Mouse (Mus musculus) limb, embryonic 12.5 days (tissue): ENCODE results near the gene Bbx. TPM values are rescaled to one million over a fixed set of nuclear protein-coding genes. Genes with fewer than 3 reads are reported as not detected.

ENCODE experiments used
- ATAC-seq: fragments of 200-750 bp; cut with Nextera tagmentation; 2 replicates; pipeline ENCODE4 v1.8.0; 2017; ENCODE audit warnings: low read depth, moderate TSS enrichment; ENCODE audit not compliant: insufficient number of reproducible peaks, insufficient read depth, low FRiP score, low TSS enrichment
- H3K27ac ChIP-seq: fragments of 300-500 bp; sonication (generic); 2 replicates; pipeline ENCODE4 v1.5.1; 2016; ENCODE audit warnings: mild to moderate bottlenecking, moderate library complexity
- H3K27me3 ChIP-seq: fragments of 300-500 bp; sonication (generic); 2 replicates; pipeline ENCODE4 v1.6.1; 2016; ENCODE audit warnings: mild to moderate bottlenecking, moderate library complexity
- H3K36me3 ChIP-seq: fragments of 300-500 bp; sonication (generic); 2 replicates; pipeline ENCODE4 v1.6.1; 2016; ENCODE audit warnings: mild to moderate bottlenecking, moderate library complexity
- H3K4me1 ChIP-seq: fragments of 300-500 bp; sonication (generic); replicated peaks from 2 replicates; pipeline ENCODE4 v1.6.1; 2016
- H3K4me2 ChIP-seq: fragments of 300-500 bp; sonication (generic); 2 replicates; pipeline ENCODE4 v1.6.1; 2016; ENCODE audit warnings: mild to moderate bottlenecking, moderate library complexity
- H3K4me3 ChIP-seq: fragments of 300-500 bp; sonication (generic); replicated peaks from 2 replicates; pipeline ENCODE4 v1.5.1; 2016; ENCODE audit warnings: mild to moderate bottlenecking
- H3K9ac ChIP-seq: fragments of 300-500 bp; sonication (generic); replicated peaks from 2 replicates; pipeline ENCODE4 v1.6.1; 2016; ENCODE audit warnings: mild to moderate bottlenecking, moderate library complexity
- H3K9me3 ChIP-seq: fragments of 300-500 bp; sonication (generic); 2 replicates; pipeline ENCODE4 v1.6.1; 2016; ENCODE audit warnings: mild to moderate bottlenecking, moderate library complexity
- WGBS: fragments of 180-500 bp; shearing (Covaris S2); methylation state at CpG from one replicate; pipeline ENCODE4 v1.1.7; 2016; 5-methylcytosine and 5-hydroxymethylcytosine counted together
- polyA plus RNA-seq: library from polyadenylated mRNA; unstranded; fragments of >200 nt; fragmentation: Nextera tagmentation; extraction: Ambion mirVana; gene quantifications from 2 replicates; pipeline ENCODE4 v1.2.1, GENCODE M21; 2016

Gene Bbx
- polyA plus RNA-seq, 1 experiment from 2014 or later, result 46.6 TPM

DNA sequence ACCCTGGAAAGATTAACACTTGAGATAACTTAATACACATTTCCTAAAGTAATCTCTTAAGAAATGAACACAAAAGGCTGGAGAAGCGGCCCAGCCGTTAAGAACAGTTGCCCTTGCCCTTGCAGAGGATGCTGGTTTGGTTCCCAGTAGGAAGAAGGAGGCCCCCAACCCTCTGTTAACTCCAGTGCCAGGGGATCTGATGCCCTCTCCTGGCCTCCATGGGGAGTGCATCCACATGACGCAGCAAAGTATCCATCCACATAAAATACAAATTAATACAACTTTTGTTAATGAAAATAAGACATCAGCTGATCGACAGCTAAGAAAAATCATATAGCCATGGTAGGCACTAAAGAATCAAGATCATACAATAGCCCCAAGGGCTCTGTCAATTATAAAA lies 33.6 kb downstream of the Bbx start:
- 87% methylated on average over 4 of the region's 4 CpGs for WGBS

GRCm38 (mm10) chr16:50395928-50396612 lies 36.1 kb downstream of the Bbx start:
- 82% methylated on average over 6 of the region's 6 CpGs for WGBS
- no peaks in the 10 kb centered on the region; the same call in 1 of the 2 replicates for H3K4me1 ChIP-seq
- H3K27ac ChIP-seq, result no peak overlapping the region
- H3K9ac ChIP-seq, result no peak overlapping the region
- H3K36me3 ChIP-seq, result 0 out of 2 replicates have a peak, but pooled peaks cover 2% of the 10 kb centered on the region
- H3K4me2 ChIP-seq, result no peak overlapping the region
- no peaks in the 10 kb centered on the region for H3K27me3 ChIP-seq
- no peaks in the 10 kb centered on the region for H3K9me3 ChIP-seq
- H3K4me3 ChIP-seq, result no peak overlapping the region
- no peak for ATAC-seq

More for the DNA sequence above, 33.6 kb downstream of the Bbx start:
- no peaks in the 10 kb centered on the region for H3K4me1 ChIP-seq
- no peak overlapping the region for H3K27ac ChIP-seq
- no peak overlapping the region for H3K4me2 ChIP-seq
- no peaks in the 10 kb centered on the region for H3K9me3 ChIP-seq
- no peaks in the 10 kb centered on the region for H3K27me3 ChIP-seq
- no peak for ATAC-seq
- H3K9ac ChIP-seq, result no peak overlapping the region
- peaks cover 10% of the 10 kb centered on the region; the same call in 1 of the 2 replicates for H3K36me3 ChIP-seq
- no peak overlapping the region for H3K4me3 ChIP-seq

GRCm38 (mm10) chr16:50388499-50388898 lies 43.7 kb downstream of the Bbx start:
- 79% methylated on average over 3 of the region's 3 CpGs for WGBS
- H3K9me3 ChIP-seq, result no peaks in the 10 kb centered on the region
- no peak for ATAC-seq
- no peak overlapping the region for H3K4me2 ChIP-seq
- no peaks in the 10 kb centered on the region; the same call in 1 of the 2 replicates for H3K4me1 ChIP-seq
- no peaks in the 10 kb centered on the region for H3K27me3 ChIP-seq
- 0 out of 2 replicates have a peak, but pooled peaks cover 3% of the 10 kb centered on the region for H3K36me3 ChIP-seq
- H3K27ac ChIP-seq, result no peak overlapping the region
- H3K9ac ChIP-seq, result no peak overlapping the region
- no peak overlapping the region for H3K4me3 ChIP-seq

DNA sequence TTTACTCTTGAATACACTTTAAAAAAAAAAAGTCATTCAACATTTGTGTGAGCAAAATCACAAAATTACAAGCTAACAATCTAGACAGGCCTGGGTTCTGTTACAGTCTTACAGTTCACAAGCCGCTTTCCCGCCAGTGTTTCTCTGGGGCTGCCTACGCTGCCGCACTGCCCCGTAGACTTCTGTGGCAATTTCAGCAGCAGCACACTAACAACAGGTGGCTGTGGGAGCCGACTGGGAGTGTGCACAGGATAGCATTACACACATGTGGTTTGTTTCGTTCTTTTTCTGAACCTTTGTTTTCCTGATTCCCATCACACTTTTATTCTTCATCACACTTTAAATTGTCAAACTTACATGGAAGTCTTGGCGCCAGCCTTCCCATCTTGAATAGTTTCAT lies 48.6 kb downstream of the Bbx start:
- WGBS, result 84% methylated on average over 8 of the region's 8 CpGs
- ATAC-seq, result no peak

GRCm38 (mm10) chr16:50381351-50381746 lies 50.8 kb downstream of the Bbx start:
- no peaks in the 10 kb centered on the region for H3K9me3 ChIP-seq
- no peaks in the 10 kb centered on the region for H3K27me3 ChIP-seq
- 0 out of 2 replicates have a peak, but pooled peaks have one; percentile 26 for ATAC-seq
- H3K36me3 ChIP-seq, result no peaks in the 10 kb centered on the region
- H3K9ac ChIP-seq, result no peak overlapping the region
- H3K4me1 ChIP-seq, result peaks cover 14% of the 10 kb centered on the region
- no peak overlapping the region for H3K27ac ChIP-seq
- no peak overlapping the region; the same call in 1 of the 2 replicates for H3K4me3 ChIP-seq
- 31% methylated on average over 7 of the region's 7 CpGs for WGBS
- H3K4me2 ChIP-seq, result peak overlapping the region; percentile 34

More for the DNA sequence above, 48.6 kb downstream of the Bbx start:
- Histone ChIP-seq H3K27ac (no peak overlapping the region), H3K4me2 (no peak overlapping the region), H3K4me3 (no peak overlapping the region), H3K36me3 (no peaks in the 10 kb centered on the region), H3K4me1 (peaks cover 14% of the 10 kb centered on the region), H3K9me3 (no peaks in the 10 kb centered on the region), H3K27me3 (no peaks in the 10 kb centered on the region), H3K9ac (no peak overlapping the region)

GRCm38 (mm10) chr16:50380682-50381350 lies 51.4 kb downstream of the Bbx start:
- WGBS, result 28% methylated on average over 10 of the region's 10 CpGs
- Histone ChIP-seq H3K36me3 (no peaks in the 10 kb centered on the region), H3K4me2 (peak overlapping the region; percentile 34), H3K9ac (no peak overlapping the region), H3K27ac (no peak overlapping the region), H3K9me3 (no peaks in the 10 kb centered on the region), H3K4me3 (no peak overlapping the region; the same call in 1 of the 2 replicates), H3K27me3 (no peaks in the 10 kb centered on the region), H3K4me1 (peaks cover 14% of the 10 kb centered on the region)
- no peak for ATAC-seq

DNA sequence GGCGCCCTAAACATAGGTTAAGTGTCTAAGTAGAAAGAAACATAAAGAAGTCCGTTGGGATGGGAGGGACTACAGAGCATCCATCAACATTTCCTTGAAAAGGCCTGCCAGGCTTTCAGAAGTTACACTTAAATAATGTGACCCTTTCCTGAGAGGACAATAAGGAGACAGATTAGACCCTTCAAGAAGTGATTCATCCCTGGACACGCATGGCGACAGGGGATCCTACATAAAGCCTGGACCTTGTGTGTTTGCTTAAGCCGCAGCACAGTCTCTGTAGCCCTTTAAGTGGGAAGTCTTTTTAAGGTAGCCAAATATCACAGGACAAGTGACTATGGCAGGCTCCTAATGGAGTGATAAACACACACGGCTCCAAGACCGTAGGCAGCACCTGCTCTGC lies 52.0 kb downstream of the Bbx start:
- Histone ChIP-seq H3K36me3 (no peaks in the 10 kb centered on the region), H3K9ac (no peak overlapping the region), H3K9me3 (no peaks in the 10 kb centered on the region), H3K27ac (no peak overlapping the region), H3K4me2 (no peak overlapping the region), H3K4me3 (no peak overlapping the region), H3K4me1 (peaks cover 14% of the 10 kb centered on the region), H3K27me3 (no peaks in the 10 kb centered on the region)
- WGBS, result 54% methylated on average over 7 of the region's 7 CpGs
- ATAC-seq, result no peak

DNA sequence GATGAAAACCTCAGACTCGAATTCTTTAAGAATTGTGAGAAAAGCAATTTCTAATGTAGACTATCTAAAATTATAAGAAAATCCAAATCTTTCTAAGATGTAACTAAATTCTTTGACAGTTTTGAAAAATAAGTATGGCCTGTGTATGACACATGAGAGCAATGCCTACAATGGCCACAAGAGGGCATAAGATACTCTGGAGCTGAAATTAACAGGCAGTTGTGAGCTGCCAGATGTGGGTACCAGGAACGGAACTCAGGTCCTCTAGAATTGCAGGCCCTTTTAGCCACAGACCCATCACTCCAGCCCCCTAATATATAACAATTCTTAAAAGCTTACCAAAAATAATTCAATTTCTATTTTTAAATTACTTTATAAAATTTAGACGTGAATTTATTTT lies 57.6 kb downstream of the Bbx start:
- 86% methylated on average over 3 of the region's 3 CpGs for WGBS
- no peak overlapping the region for H3K27ac ChIP-seq
- H3K4me2 ChIP-seq, result no peak overlapping the region
- no peaks in the 10 kb centered on the region for H3K9me3 ChIP-seq
- no peaks in the 10 kb centered on the region for H3K36me3 ChIP-seq
- no peaks in the 10 kb centered on the region for H3K4me1 ChIP-seq
- no peak overlapping the region for H3K4me3 ChIP-seq
- H3K9ac ChIP-seq, result no peak overlapping the region
- no peak for ATAC-seq
- H3K27me3 ChIP-seq, result no peaks in the 10 kb centered on the region

DNA sequence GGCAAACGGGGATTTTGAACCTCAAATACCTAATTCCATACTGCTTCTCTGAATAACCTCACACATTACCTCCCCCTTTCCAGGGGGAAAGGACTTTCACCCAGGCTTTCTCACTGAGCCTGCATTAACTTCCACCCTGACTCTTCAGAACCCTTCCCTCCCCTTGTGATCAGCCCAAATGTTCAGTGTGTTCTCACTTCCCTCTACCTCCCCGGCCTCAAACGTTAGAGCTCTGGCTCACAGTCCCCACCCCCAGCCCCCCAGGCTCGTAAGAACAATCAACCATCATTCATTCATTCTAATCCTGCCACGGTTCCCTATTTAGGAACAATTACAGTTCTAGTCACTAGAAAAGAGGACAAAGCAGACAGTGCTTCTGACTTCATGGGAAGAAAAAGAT lies 58.5 kb downstream of the Bbx start:
- 52% methylated on average over 5 of the region's 5 CpGs for WGBS
- no peak overlapping the region for H3K27ac ChIP-seq

GRCm38 (mm10) chr16:50372543-50372942 lies 59.6 kb downstream of the Bbx start:
- ATAC-seq, result no peak
- no peaks in the 10 kb centered on the region for H3K4me1 ChIP-seq
- no peak overlapping the region for H3K4me2 ChIP-seq
- H3K27ac ChIP-seq, result no peak overlapping the region
- H3K27me3 ChIP-seq, result no peaks in the 10 kb centered on the region
- H3K9ac ChIP-seq, result no peak overlapping the region
- no peak overlapping the region for H3K4me3 ChIP-seq
- H3K36me3 ChIP-seq, result no peaks in the 10 kb centered on the region
- WGBS, result 59% methylated on average over 2 of the region's 2 CpGs
- H3K9me3 ChIP-seq, result no peaks in the 10 kb centered on the region

More for the DNA sequence above, 58.5 kb downstream of the Bbx start:
- Histone ChIP-seq H3K4me2 (no peak overlapping the region), H3K4me3 (no peak overlapping the region), H3K4me1 (no peaks in the 10 kb centered on the region), H3K9me3 (no peaks in the 10 kb centered on the region), H3K9ac (no peak overlapping the region), H3K27me3 (no peaks in the 10 kb centered on the region), H3K36me3 (no peaks in the 10 kb centered on the region)
- ATAC-seq, result no peak

- Histone ChIP-seq H3K9ac (no peak overlapping the region), H3K4me2 (no peak overlapping the region), H3K4me1 (no peaks in the 10 kb centered on the region; the same call in 1 of the 2 replicates), H3K9me3 (no peaks in the 10 kb centered on the region), H3K36me3 (no peaks in the 10 kb centered on the region), H3K4me3 (no peak overlapping the region), H3K27me3 (no peaks in the 10 kb centered on the region), H3K27ac (no peak overlapping the region)
- ATAC-seq, result no peak
- 32% methylated on average over 3 of the region's 3 CpGs for WGBS
Observed at GRCm38 (mm10) chr16:50371460-50371859, 60.7 kb downstream of the Bbx start.
